Comparison of ENCODE assay signal across 8 mouse cellular contexts in genomic region chr13:20985510-20985909, GRCm38 (mm10).
"Had no signal": no experiment of that assay in that cellular context is flagged by ENCODE, and none has a peak within 500 bp of the region (broad histone marks: within the 10 kb centered on the region; RNA-seq: fewer than 3 reads in every experiment).

No protein-coding gene starts in this region.

- DNase-seq: lung, adult 18-20 months; lung, embryonic 14.5 days; lung, postnatal 14 days; lung, postnatal 36 days; right cerebral cortex, postnatal 14 days; thymus, adult 2 months; thymus, postnatal 25 days; thymus, postnatal 4 days had no signal
